Mouse (Mus musculus): ENCODE data around the gene Pink1.

GRCm38 (mm10) chr4:138327891-138328470 lies 1.9 kb upstream of the Pink1 start:
- no peak for TF ChIP-seq CTCF (IDR thresholded peaks at IDR 0.05; ENCODE audit: insufficient read depth, low read length)
- no peak for TF ChIP-seq POLR2A (IDR thresholded peaks at IDR 0.05; ENCODE audit: borderline replicate concordance, extremely low read depth, low read depth, low read length)

All from lung, adult 2 months (tissue).